Mouse (Mus musculus): ENCODE measurements around the gene Nat8f2.

GRCm38 (mm10) chr6:85915141-85915538 lies 46.2 kb upstream of the Nat8f2 start:
- TF ChIP-seq ELF1 (IDR thresholded peaks at IDR 0.05; ENCODE audit: low read depth, low read length) (no peak), USF1 (IDR thresholded peaks at IDR 0.05; ENCODE audit: low read depth, low read length) (no peak), TBP (conservative IDR thresholded peaks at IDR 0.05; ENCODE audit: low read depth, low read length) (no peak), ZC3H11A (IDR thresholded peaks at IDR 0.05; ENCODE audit: low read depth, low read length) (no peak), CTCF (conservative IDR thresholded peaks at IDR 0.05 in 1 of 2, IDR thresholded peaks at IDR 0.05 in 1 of 2; ENCODE audit: low read depth in 2 of 2, low read length in 2 of 2) (no peak)
